Mouse (Mus musculus): ENCODE measurements around the gene Fcer2a.

- no peak for TF ChIP-seq GATA1 (IDR thresholded peaks at IDR 0.05; ENCODE audit: borderline replicate concordance, low read length)
- no peak for TF ChIP-seq FLI1 (IDR thresholded peaks at IDR 0.05; ENCODE audit: low read length)
These were observed 48.2 kb downstream of the Fcer2a start for GRCm38 (mm10) chr8:3645804-3646203.

All from megakaryocyte, embryonic 14.5 days (primary cell).